Mouse (Mus musculus) liver, embryonic 14.5 days (tissue): Measurements from ENCODE around the gene Rpl36a.

ENCODE experiments used
- CTCF ChIP-seq: IDR thresholded peaks from 2 replicates; pipeline ENCODE4 v1.5.1; 2016; ENCODE audit warnings: antibody characterized with exemption, low read depth, control low read depth
- EP300 ChIP-seq: IDR thresholded peaks from 2 replicates; pipeline ENCODE4 v1.6.1; 2016; ENCODE audit warnings: antibody characterized with exemption, low read depth

DNA sequence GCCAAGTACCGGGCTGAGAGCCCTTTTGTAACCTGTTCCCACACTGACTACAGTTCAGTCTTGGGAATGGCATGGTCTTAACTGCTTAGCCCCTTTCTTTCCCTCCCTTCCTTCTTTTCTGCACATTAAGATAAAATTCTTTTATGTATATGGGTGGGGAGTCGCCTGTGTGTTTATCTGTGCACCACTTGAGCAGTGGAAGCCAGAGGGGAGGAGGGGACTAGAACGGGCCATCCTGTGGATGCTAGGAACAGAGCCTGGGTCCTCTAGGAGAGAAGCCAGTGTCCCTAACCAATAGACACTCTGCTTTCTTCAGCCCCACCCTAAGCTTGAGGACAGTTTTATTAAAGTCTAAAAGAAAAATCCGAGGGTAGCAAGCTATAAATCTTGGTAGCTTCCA lies 25.5 kb downstream of the Rpl36a start:
- no peak for TF ChIP-seq CTCF
- TF ChIP-seq EP300: no peak
